Mouse (Mus musculus) heart, embryonic 11.5 days (tissue): Measurements from ENCODE around the gene Itln1. TPM values are rescaled to one million over a fixed set of nuclear protein-coding genes. Genes with fewer than 3 reads are reported as not detected.

Experiments used
- ATAC-seq: fragments of 200-750 bp; cut with Nextera tagmentation; replicated peaks from 2 replicates; pipeline ENCODE4 v1.8.0; 2017; ENCODE audit warnings: moderate library complexity; ENCODE audit not compliant: insufficient number of reproducible peaks, low FRiP score, low TSS enrichment
- H3K27ac ChIP-seq: fragments of 300-500 bp; sonication (generic); 2 replicates; pipeline ENCODE4 v1.5.1; 2014; ENCODE audit warnings: mild to moderate bottlenecking, low read depth, low read length
- H3K27me3 ChIP-seq: fragments of 300-500 bp; sonication (generic); 2 replicates; pipeline ENCODE4 v1.6.1; 2014; ENCODE audit warnings: mild to moderate bottlenecking, low read length, mixed read lengths; ENCODE audit not compliant: control insufficient read depth, insufficient read depth
- H3K36me3 ChIP-seq: fragments of 300-500 bp; sonication (generic); 2 replicates; pipeline ENCODE4 v1.6.1; 2014; ENCODE audit warnings: mild to moderate bottlenecking, low read length, moderate library complexity, mixed read lengths; ENCODE audit not compliant: control insufficient read depth, insufficient read depth
- H3K4me1 ChIP-seq: fragments of 300-500 bp; sonication (generic); 2 replicates; pipeline ENCODE4 v1.6.1; 2014; ENCODE audit warnings: low read length; ENCODE audit not compliant: control insufficient read depth, insufficient read depth
- H3K4me2 ChIP-seq: fragments of 300-500 bp; sonication (generic); 2 replicates; pipeline ENCODE4 v1.6.1; 2014; ENCODE audit warnings: mild to moderate bottlenecking, moderate library complexity
- H3K4me3 ChIP-seq: fragments of 300-500 bp; sonication (generic); 2 replicates; pipeline ENCODE4 v1.5.1; 2014; ENCODE audit warnings: low read depth, low read length
- H3K9ac ChIP-seq: fragments of 300-500 bp; sonication (generic); 2 replicates; pipeline ENCODE4 v1.6.1; 2014; ENCODE audit warnings: mild to moderate bottlenecking, low read depth, low read length, moderate library complexity
- H3K9me3 ChIP-seq: fragments of 300-500 bp; sonication (generic); replicated peaks from 2 replicates; pipeline ENCODE4 v1.6.1; 2016; ENCODE audit warnings: low read length; ENCODE audit not compliant: control insufficient read depth
- WGBS: fragments of 180-500 bp; shearing (Covaris S2); extraction: QIAGEN DNeasy Blood & Tissue Kit; methylation state at CpG from one replicate; pipeline ENCODE4 v1.1.7; 2014; ENCODE audit not compliant: insufficient replicate concordance; 5-methylcytosine and 5-hydroxymethylcytosine counted together
- polyA plus RNA-seq: library from polyadenylated mRNA; unstranded; fragments of >200 nt; fragmentation: Nextera tagmentation; extraction: Ambion mirVana; gene quantifications from 2 replicates; pipeline ENCODE4 v1.2.1, GENCODE M21; 2014

The Itln1 gene
- polyA plus RNA-seq, 1 experiment from 2014 or later: not detected

DNA sequence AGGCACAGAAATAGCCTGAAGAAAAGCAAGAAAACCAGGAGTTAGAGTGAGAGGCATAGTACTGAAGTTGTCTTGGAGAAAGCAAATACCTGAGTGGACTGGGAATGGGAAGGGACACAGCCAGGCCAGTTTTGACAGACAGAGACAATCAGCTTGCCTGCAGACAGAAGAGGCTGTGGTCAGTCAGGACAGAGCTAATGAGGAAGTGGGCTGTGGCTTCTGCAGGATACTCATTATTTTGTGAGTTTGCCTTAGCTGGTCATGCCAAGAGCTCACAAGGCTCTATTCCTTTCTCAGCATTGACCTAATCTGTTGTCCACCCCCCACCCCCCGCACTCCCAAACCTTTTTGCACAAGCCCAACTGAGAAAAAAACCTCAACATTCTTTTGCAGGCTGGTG lies 26.1 kb upstream of the Itln1 start:
- 0 out of 2 replicates have a peak, but pooled peaks cover 3% of the 10 kb centered on the region for H3K4me1 ChIP-seq
- ATAC-seq: no peak

DNA sequence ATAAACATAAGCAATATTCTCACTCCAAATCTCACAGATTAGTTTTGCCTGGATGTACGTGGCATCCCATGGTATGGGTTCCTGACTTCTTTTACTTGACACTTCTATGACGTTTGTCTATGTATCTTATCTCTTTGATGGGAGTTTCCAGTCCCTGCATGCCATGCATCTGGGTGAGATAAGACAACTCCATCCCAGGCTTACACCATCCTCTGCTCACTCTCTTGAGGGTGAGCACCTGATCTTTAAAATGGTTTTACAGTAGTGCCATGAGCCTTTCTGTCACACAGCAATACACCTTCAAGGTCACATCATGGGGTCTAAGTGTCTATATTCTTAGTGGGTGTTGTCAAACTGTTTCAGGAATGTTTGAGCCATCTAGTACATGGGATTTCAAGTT lies 25.2 kb upstream of the Itln1 start:
- Histone ChIP-seq H3K36me3 (no peaks in the 10 kb centered on the region), H3K4me1 (0 out of 2 replicates have a peak, but pooled peaks cover 3% of the 10 kb centered on the region), H3K4me2 (no peak overlapping the region), H3K4me3 (no peak overlapping the region), H3K27ac (no peak overlapping the region), H3K9ac (no peak overlapping the region), H3K9me3 (no peaks in the 10 kb centered on the region), H3K27me3 (no peaks in the 10 kb centered on the region)
- no peak for ATAC-seq
- WGBS: 26% methylated on average over 2 of the region's 2 CpGs

More for the DNA sequence above, 26.1 kb upstream of the Itln1 start:
- Histone ChIP-seq H3K27ac (no peak overlapping the region), H3K9ac (no peak overlapping the region), H3K4me3 (no peak overlapping the region), H3K9me3 (no peaks in the 10 kb centered on the region), H3K4me2 (no peak overlapping the region), H3K36me3 (no peaks in the 10 kb centered on the region), H3K27me3 (no peaks in the 10 kb centered on the region)
- 67% methylated on average over 1 of the region's 1 CpGs for WGBS

DNA sequence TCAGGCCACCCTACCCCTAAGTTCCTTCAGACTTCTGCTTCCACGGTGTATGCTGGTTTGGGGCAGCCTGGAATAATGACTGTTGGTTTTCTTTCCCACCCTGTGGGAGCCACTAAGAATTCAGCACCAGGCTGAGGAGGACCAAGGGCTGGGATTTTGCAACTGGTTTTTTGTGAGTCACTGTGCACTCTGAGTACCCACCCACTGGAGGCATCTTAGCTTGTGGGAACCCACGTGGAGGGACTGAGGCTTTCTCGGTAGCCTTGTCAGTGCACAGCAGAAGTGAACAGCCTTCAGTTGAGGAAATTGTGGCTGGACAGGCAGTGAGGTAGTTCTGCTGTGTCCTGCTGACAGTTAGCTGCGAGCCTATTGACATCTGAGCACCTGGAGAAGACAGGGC lies 23.8 kb upstream of the Itln1 start, which contains the start of gene Cd244a:
Gene Cd244a, plus strand, starts transcription at position 296 of the 400 bp plus-strand sequence.
- H3K9me3 ChIP-seq: no peaks in the 10 kb centered on the region
- ATAC-seq: no peak
- no peak within 1 kb of the TSS for H3K4me2 ChIP-seq
- 0 out of 2 replicates have a peak, but pooled peaks cover 3% of the 10 kb centered on the region for H3K4me1 ChIP-seq
- no peaks in the 10 kb centered on the region for H3K36me3 ChIP-seq
- no peak within 1 kb of the TSS for H3K9ac ChIP-seq
- WGBS: 62% methylated on average over 4 of the region's 4 CpGs
- H3K27ac ChIP-seq: no peak within 1 kb of the TSS
- H3K4me3 ChIP-seq: no peak within 1 kb of the TSS
- no peaks in the 10 kb centered on the region for H3K27me3 ChIP-seq

DNA sequence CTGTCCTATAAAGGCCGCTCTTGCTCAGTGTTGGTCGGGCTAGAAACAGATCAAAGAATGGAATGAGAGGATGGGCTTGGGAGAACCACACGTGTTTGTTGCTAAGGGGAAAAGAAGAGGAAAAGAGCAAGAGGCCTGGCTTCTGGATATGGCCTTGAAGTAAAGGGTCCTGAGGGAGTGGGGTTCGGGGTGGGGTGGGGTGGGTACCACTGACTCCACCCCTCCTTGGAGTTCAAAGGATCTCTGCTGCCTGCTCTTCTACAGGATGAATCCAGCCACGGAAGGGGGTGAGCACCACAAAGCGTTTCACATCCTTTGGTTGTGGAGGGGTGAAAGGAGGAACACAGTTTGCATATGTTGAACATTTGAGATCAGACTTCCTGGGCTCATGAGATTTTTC lies 23.3 kb upstream of the Itln1 start:
- no peaks in the 10 kb centered on the region for H3K27me3 ChIP-seq
- 0 out of 2 replicates have a peak, but pooled peaks cover 3% of the 10 kb centered on the region for H3K4me1 ChIP-seq
- no peak overlapping the region for H3K4me3 ChIP-seq
- no peak overlapping the region for H3K9ac ChIP-seq
- 71% methylated on average over 6 of the region's 6 CpGs for WGBS
- no peaks in the 10 kb centered on the region for H3K9me3 ChIP-seq
- no peak overlapping the region for H3K27ac ChIP-seq
- no peaks in the 10 kb centered on the region for H3K36me3 ChIP-seq
- H3K4me2 ChIP-seq: no peak overlapping the region
- ATAC-seq: no peak

DNA sequence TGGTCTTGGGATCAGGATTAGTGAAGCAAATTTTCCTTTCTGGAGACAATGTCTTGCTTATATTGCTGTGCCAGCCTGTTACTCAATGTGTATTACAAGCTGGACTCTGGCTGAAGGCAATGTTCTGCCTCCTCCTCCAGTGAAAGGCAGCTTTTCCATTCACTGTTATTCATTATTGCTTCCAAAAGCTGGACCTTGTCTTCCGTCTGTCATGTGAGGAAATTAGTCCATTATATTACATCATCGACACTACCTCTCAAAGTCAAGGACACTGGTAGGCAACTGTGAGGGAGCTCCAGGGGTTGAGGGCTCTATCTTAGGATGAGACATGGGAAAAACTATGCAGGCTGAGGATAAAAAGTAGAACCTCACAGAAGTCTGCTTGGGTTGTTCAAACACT lies 21.3 kb upstream of the Itln1 start:
- Histone ChIP-seq H3K4me1 (0 out of 2 replicates have a peak, but pooled peaks cover 7% of the 10 kb centered on the region), H3K9ac (no peak overlapping the region), H3K27me3 (no peaks in the 10 kb centered on the region), H3K27ac (no peak overlapping the region), H3K4me2 (no peak overlapping the region), H3K9me3 (no peaks in the 10 kb centered on the region), H3K4me3 (no peak overlapping the region), H3K36me3 (no peaks in the 10 kb centered on the region)
- WGBS: 68% methylated on average over 2 of the region's 2 CpGs
- no peak for ATAC-seq

DNA sequence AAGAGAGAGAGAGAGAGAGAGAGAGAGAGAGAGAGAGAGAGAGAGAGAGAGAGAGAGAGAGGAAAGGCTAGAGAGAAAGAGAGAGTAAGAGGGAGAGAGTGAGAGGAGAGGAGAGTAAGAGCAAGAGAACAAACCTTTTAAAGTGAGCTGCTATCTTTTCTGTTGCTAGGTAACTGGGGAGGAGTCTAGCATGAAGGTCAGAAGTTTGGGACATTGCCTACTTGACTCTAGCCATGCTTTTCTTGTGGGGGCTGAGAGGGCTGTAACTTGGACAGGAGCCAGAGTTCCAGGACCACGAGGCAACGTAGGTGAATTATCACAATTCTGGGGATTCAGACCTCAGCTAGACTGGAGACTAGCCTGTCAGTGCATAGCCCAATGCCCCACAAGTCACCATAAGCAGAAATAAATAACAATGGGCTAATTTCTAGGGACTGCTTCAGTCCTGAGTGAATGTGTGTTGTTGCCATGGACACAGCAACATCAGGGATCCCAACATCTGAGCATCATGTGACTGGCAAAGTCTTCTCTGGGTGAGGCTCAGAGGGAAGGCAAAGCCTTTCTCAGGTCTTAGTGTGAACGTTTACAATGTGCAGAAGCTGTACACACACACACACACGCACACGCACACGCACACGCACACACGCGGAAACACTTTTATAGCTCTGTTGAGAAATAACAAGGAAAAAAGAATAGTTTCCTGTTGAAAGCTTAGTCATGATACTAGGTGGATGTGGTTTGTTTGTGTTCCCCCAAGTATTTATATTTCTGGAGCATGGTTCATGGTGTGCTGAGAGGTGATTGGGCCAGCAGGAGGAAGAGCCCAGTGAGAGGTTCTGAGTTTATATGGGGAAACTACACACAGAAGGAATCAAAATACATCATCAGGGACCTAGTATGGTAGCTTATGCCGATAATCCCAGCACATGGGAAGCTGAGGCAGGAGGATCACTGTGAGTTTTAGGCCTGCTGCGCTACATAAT lies 18.6 kb upstream of the Itln1 start:
- Histone ChIP-seq H3K27ac (peak overlapping the region; percentile 57), H3K36me3 (no peaks in the 10 kb centered on the region), H3K9me3 (no peaks in the 10 kb centered on the region), H3K4me2 (peak overlapping the region; percentile 29; the same call in 1 of the 2 replicates), H3K27me3 (no peaks in the 10 kb centered on the region), H3K9ac (no peak overlapping the region), H3K4me3 (no peak overlapping the region), H3K4me1 (0 out of 2 replicates have a peak, but pooled peaks cover 4% of the 10 kb centered on the region)
- ATAC-seq: 0 out of 2 replicates have a peak, but pooled peaks have one; percentile 59
- WGBS: 74% methylated on average over 11 of the region's 11 CpGs

DNA sequence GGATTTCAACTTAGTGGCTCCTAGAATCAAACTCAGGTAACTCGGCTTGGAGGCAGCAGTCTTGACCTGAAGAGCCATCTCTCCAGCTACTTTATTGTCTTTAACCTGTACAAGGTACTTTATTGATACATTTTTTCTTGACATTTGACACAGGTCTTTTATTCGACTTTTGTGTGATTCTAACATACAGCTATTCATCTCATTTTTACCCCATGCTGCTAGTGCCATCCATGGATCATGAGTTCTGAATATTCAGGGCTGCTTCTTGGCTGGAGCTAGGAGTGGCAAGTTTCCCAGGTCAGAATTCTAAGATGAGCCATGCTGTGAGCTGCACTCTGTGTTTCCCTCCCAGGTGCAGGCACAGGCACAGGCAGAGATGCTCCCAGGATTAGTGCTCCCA lies 17.1 kb upstream of the Itln1 start:
- ATAC-seq: no peak
- H3K36me3 ChIP-seq: no peaks in the 10 kb centered on the region
- peak overlapping the region; percentile 83 for H3K27ac ChIP-seq
- H3K4me3 ChIP-seq: no peak overlapping the region
- H3K9ac ChIP-seq: peak overlapping the region; percentile 52; the same call in 1 of the 2 replicates
- no peaks in the 10 kb centered on the region for H3K27me3 ChIP-seq
- H3K4me1 ChIP-seq: 0 out of 2 replicates have a peak, but pooled peaks cover 4% of the 10 kb centered on the region
- WGBS: 83% methylated on average over 2 of the region's 2 CpGs
- no peaks in the 10 kb centered on the region for H3K9me3 ChIP-seq
- no peak overlapping the region for H3K4me2 ChIP-seq

DNA sequence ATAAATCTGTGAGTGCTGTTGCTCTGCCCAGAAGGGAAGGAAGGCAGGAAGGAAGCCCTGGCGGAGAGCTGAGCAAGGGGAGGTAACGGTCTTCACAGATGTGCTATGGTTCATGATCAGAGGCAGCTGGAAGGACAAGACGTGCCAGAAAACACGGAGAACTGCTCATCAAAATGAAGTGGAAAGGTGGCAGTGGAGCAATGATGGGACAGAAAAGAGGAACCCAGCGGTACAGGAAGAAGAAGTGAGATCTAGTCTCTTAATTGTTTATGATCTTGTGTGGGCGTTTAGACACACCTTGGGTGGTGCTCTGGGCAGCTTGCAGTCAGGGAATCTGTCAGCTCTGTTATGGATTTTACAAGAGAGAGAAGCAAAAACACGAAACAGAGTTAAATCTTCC lies 16.2 kb upstream of the Itln1 start:
- 85% methylated on average over 7 of the region's 7 CpGs for WGBS
- H3K27me3 ChIP-seq: no peaks in the 10 kb centered on the region
- no peak for ATAC-seq
- no peak overlapping the region for H3K9ac ChIP-seq
- no peaks in the 10 kb centered on the region for H3K9me3 ChIP-seq
- no peak overlapping the region for H3K4me2 ChIP-seq
- H3K4me1 ChIP-seq: 0 out of 2 replicates have a peak, but pooled peaks cover 4% of the 10 kb centered on the region
- no peak overlapping the region for H3K27ac ChIP-seq
- no peaks in the 10 kb centered on the region for H3K36me3 ChIP-seq
- no peak overlapping the region for H3K4me3 ChIP-seq
